Mouse (Mus musculus) 416B (cell line): ENCODE measurements around the gene Gm49394.

Source experiments
- DNase-seq: peaks from one replicate; pipeline ENCODE4 v3.0.0; 2011; ENCODE audit warnings: low read depth

Gm49394 gene

DNA sequence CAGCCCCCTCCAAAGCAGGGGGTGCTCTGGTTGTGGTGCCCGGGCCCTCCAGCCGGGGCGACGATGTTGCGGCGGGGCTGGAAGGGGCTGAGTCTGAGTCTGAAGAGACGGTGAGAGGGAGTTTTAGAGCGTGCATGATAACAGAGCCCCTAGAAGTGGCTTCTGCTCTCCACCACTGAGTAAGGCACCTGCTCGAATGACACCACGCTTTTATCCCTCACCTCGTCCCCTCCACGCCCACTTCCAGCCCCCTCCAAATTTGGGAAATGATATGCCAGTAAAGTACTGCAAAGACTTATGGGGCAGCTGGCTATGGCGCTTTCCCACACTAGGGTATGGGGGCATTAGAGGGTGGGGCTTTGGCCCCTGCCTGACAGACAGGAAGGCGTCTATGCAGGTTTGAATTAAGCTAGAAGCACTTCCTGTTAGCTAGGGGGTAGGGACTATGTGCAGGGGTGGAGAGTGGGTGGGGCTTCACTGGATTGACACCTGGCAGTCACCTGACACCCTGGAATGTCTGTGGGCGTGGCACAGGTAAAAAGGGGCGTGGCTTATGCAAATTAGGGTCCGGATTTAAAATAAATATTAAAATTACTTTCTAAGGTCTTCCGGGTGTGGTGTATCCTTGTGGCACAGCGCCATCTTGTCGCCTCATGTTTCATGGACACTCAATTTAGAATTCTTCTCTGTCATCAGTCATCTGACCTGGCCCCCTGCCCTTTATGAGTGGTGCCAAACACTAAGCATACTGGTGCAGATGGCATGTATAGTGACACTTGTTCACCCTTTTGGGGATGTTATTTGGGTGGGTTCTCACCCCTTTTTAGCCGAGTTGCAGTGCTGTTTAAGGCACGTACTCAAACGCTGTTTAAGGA, at the start of gene Gm49394:
TSS of gene Gm49394 (minus strand) at position 192 of the 875 bp plus-strand sequence.
- DNase-seq: no peak

DNA sequence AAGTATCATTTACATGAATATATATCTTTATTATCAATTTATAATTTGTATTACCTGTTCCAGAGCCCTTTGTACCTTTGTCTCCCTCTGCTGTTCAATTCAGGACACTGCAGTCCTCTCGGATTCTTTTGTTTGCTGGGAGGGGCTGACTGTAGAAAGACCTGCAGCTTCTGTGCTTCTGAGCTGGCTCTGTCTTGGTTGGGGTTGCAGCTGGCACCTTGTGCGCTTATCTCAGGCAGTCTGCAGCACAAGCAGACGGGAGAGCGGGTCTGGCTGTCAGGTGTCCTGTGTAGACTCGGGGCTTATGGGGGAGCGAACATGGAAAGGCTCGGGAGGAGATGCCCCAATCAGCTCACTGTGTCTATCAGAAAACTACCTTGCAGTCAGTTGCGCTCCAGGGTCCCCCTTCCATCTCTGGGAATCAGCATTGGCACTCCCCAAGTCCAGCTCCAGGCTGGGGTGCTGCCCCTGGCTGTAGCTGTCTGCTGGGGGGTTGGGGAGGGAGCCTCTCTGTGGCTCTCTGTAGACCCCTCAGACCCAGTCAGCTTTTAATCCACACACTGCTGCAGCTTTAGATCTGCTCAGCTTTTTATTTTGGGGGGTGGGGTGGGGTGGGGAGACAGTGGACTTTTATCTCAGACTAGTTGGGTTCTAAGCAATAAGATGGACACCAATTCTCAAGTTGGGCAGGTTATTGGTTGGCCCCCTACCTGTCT, 45.2 kb upstream of the Gm49394 start:
- DNase-seq: peak; percentile 35

DNA sequence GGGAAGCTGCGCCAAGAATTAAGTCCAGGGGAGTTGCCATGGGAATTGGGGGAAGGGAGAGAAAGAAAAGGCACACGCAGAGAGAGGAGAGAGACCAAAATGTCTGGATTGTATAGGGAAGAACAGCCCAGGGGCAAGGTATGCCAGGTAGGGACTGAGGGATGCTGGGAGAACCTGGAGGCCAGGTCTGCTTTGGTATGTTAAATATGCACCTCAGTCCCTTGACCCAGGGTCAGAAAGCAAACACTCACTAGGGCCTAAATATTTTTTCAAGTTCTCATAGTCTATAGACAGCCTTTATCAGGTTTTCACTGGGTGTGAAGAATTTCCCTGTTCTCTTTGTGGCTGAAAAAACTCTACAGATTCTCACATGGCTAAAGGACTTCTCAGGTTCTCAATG, 37.1 kb upstream of the Gm49394 start:
- DNase-seq: no peak

DNA sequence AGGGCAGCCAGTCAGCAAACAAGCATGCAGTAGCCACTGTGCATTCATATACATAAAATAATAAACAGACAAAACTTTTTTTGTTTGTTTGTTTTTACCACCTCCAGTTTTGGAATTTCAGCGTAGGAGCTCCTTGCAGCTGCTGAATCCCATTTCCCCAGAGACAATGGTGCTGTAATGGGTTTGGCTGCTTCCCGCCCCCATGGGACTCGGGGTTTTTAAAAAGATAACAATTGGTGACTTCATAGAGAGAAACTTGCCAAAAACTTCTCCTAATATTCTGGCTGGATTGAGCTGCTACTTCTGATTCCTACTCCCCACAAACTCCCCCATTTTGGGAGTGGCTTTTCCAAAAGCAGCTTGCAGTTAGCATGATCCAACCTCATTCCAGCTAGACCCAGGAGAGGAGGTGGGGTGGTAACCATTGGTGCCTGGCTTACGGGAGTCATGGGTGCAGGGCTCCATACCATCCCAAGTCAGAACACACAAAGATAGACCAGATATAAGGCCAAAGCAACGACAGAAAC, 29.7 kb upstream of the Gm49394 start:
- DNase-seq: no peak

DNA sequence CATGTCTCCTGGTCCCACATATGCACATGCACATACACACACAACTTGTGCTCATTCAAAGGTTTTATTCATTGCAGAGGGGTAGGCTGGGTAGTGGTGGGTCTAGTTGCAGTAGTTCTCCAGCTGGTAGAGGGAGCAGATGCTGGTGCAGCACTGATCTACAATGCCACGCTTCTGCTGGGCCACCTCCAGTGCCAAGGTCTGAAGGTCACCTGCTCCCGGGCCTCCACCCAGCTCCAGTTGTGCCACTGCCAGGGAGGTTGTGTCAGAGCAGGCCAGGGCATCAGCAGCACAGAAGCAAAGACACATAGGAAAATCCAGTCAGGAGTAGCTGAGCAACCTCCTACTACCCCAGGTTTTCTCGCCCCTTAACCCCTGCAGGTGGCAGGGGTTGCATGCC, 8.9 kb upstream of the Gm49394 start:
- DNase-seq: no peak

DNA sequence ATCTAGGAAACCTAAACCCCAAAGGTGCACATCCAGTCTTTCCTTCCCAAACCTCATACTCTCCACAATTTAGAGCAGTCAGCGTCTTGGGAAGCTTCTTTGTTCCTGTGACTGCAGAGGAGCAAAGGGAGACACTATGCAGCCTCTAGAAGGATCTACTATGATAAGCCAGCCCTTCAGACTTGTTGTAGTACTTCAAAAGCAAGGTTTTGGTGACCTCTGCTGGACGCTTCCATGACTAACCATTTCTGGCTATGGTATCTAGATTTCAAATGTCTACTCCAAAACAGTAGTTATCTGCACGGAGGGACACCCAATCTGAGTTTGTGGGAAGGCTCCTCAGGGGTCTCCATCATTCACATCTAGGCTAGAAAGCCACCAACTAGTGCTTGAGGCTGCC, 5.9 kb upstream of the Gm49394 start:
- DNase-seq: peak; percentile 77

DNA sequence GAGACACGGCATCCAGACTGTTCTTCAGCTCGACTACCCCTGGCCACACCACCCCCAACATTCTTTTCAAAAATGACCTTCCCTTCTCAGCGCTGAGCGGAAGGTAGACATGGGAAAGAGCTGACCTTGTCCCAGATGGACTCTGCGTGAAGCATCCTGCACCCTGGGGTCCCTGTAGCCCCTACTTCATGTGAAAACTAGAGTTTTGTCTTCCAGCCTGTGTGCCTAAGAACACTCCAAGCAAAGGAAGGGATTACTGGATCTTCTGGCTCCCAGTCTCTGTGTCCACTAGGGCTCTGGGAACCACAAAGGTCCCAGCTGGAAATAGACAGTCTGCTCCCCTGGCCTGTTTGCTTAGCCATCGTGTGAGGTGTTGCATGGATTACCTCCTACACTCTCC, 5.4 kb upstream of the Gm49394 start:
- DNase-seq: no peak

DNA sequence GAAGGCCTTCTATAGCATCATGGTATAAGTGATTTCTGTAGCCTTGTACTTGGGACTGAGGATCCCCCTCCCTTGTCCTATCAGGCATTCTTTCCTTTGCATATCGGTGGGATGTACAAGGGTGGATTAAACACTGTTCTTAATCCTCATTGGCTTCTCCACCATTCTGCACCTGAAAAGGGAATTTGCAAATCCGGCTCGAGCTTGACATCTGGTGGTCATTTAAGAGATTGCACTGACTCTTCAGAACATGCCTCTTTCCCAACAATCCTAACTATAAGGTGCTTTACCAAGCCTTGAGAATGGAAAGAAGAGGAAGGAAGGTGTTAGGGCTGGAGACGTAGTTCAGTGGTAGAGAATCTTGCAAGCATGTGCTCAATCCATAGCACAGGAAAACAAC, 2.4 kb upstream of the Gm49394 start:
- DNase-seq: peak; percentile 53

DNA sequence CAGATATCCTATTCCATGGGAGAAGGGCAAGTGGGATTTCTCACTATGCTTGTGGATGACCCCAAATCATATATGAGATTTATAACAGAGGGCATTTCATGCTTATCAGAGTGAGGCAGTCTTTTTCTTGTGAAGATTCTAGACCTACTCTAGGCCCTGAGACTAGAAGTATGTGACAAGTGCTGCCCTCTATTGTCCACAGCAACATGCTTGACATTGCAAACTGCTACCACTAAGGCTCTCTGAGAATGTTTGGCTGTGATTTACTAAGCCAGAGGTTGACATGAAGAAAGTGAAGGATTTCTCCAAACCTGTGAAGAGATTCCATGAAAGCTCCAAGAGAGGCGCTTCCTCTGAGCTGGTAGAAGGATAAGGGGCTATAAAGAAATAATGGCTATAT, 1.3 kb upstream of the Gm49394 start:
- no peak for DNase-seq

DNA sequence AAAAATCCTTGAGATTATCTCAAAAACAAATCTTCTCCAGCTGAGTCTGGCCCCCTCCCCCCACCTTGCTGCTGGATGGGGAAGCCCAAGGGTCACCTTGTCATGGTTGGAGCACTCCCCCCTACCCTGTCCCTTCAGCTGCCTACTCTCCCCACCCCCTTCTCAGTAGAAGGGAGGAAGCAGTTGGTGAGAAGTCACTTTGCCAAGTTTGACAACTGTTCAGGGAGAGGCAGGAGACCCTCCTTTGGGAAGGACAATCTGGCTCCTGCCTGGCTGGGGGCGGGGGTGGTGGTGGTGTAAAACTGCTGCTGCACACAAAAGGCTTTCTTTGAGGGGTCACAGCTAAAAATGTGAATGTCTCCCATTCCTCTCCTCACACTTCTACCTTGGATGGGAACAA, 1.4 kb downstream of the Gm49394 start:
- no peak for DNase-seq

DNA sequence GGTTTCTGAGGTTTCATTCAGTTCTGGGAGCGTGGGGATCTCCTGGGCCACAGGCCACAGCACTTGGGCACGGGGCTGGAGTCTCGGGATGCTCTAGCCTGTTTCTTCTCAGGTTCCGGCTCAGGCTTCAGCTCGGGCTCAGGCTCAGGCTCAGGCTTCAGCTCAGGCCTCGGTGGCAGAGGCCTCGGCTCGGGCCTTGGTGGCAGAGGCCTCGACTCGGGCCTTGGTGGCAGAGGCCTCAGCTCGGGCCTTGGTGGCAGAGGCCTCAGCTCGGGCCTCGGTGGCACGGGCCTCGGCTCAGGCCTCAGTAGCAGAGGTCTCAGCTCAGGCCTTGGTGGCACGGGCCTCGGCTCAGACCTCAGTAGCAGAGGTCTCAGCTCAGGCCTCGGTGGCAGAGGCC, 2.2 kb downstream of the Gm49394 start:
- no peak for DNase-seq

DNA sequence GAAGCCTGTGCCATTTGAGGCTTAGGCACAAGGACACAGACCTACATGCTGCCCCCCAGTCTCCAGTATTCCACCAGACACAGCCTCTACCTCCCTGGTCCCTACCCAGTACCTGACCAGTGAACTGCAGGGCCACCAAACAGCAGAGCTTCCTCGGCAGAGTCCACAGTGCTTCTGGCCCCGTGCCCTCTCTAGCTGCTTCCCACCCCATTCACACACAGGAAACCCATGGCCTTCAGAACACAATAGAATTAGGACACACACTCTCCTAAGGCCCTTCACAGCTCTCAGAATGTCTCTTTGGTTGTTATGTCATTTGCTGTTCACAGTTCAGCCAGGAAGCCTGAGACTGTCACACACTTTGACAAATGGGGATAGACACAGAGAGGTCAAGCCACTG, 3.1 kb downstream of the Gm49394 start, which contains the start of gene Igf2:
TSS of gene Igf2 (minus strand) at position 158 of the 400 bp plus-strand sequence.
- DNase-seq: no peak

DNA sequence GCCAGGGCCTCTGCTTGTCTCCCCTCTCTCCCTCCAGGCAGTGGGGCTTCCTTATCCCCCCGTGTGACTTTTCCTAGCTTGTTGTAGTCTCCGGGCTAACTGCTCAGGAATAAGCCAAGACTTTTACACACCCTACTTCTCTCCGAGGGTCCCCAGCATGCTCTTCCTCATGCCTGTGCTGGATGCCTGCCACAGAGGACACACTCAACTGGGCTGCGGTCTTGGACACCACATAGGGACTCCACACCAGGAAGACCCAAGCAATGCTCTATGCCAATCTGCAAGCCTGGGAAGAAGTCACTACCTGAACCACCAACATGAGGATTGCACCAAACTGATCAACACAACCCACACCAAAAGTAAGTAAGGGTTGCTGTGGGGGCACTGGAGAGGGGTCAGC, 3.6 kb downstream of the Gm49394 start:
- DNase-seq: no peak

DNA sequence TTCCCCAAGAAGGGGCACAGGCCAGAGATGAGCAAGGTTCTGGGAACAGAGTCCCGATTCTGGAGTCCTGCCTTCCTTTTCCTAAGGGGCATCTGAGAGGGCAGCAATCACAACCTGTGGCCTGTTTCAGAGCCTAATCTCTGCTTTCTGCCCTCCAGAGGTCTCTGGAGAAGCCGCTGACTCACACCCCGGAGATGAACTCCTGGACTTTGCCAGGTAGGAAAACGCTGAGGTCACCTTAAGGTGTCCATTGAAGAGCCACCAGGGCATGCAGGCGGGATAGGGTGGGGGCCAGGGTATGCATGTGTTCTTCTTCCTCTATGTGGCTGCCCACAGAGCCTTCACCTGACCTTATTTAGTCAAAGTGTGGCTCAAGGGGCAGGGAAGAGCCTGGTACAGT, 4.4 kb downstream of the Gm49394 start:
- no peak for DNase-seq

DNA sequence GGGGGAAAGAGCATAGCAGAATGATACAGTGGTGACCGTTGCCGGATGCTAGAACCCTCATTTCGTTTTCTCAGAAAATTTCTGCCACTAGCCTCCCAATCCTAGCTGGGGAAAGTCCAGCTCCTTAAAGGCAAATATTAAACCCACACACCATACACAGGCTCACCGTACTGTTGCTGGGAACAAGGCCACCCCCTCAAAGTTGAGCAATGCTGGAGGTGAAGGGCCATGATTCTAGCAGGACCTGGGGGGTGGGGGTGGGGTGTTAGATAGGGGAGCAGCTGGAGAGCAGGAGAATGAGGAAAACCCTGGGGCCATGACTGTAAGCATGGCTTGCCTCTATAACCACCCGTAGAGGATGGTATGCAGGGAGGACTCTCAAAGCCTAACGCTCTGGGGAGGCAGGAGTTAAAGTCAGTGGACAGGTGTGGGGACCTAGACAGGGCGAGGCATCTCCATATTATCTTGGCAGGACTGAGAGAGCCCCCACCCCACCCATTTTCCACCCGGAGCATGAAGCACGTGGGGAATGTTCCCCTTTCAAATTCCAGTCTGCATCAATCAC, 5.2 kb downstream of the Gm49394 start:
- no peak for DNase-seq

DNA sequence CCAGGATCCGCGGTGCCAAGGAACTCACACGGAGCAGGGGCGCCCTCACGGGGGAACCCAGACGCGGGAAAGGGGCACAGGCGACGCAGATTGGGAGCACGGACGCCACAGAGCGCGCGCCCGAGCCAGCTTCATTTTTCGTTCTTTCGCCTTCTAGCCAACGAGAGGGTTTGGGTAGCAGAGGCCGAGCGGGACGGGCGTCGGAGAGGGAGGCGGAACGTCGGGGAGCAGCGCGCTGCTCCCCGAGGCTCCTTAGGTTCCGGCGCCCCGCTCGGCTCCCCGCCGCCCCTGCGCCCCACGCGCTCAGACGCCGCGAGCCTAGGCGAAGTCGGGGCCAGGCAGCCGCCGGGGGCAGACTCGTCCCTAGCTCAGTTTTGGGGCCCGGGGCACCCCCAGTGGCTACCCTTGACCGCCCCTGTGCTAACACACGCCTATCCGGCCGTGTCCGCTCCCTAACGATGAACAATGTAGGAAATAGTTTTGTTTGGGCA, 5.8 kb downstream of the Gm49394 start:
- no peak for DNase-seq

DNA sequence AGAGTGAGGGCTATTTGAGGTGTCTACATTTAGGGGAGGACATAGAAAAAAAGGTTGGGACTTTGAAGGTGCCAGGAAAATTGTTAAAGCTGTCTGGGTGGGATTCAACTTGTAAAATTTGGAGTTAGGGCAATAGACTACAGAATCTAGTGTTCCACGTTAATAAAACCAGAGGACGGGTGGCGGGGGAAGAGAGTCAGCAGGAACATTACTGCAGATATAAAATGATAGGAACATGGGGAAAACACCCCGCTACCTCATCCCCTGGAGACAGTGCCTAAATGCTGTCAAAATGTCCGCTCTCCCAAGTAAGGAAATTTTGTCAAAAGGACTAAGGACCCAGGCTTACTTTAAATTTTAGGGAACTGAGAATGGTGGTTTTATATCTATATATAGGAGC, 6.6 kb downstream of the Gm49394 start:
- DNase-seq: no peak

DNA sequence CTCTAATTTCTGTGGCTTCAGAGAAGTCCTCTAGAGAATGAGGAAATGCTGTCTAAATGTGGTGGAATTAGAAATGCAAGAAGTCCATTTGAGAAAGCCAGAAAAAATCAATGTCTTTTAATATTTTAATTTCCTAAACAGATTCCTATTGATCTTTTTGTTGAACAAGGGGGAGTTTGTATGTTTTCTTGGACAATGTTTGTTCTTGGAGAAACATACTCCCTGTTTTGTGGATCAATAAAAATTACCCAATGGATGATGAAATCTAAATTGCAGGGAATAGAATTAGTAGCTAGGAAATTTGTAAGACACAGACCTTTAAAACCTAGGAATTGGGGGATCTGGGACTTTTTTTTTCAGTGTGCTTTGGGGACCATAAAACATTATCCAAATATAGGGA, 7.9 kb downstream of the Gm49394 start:
- DNase-seq: no peak

DNA sequence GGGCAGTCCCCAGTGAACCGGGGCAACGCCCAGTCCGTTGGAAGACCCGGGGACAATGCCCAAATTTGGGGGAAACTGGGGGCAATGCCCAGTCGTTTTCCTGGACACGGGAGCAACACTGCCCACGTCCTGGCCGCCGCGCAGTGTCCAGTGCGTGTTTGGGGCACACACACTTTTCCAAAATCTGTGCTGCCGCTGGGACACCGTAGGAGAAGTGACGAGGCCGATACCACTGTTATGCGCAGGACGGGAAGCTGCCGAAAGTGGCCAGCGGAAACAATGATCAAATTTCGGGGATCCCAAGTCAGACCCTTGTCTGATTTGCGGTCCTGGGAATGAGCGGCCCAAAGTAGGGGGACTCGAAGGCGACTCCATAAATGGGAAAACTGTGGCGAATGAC, 8.7 kb downstream of the Gm49394 start:
- DNase-seq: no peak

DNA sequence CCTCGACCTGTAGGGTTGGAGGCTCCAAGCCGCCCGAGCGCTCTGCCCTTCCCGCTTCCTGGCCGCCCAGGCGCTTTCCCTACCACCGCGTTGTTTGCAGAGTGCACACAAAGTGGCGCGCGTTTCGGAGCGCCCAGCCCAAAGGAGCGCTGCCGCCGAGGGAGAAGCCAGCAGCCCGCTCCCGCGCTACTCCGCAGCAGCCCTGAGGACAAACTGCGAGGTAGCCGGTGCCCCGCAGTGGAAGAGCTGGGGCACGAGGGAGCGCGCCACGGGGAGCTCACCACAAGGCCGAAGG, 9.1 kb downstream of the Gm49394 start:
- DNase-seq: no peak

DNA sequence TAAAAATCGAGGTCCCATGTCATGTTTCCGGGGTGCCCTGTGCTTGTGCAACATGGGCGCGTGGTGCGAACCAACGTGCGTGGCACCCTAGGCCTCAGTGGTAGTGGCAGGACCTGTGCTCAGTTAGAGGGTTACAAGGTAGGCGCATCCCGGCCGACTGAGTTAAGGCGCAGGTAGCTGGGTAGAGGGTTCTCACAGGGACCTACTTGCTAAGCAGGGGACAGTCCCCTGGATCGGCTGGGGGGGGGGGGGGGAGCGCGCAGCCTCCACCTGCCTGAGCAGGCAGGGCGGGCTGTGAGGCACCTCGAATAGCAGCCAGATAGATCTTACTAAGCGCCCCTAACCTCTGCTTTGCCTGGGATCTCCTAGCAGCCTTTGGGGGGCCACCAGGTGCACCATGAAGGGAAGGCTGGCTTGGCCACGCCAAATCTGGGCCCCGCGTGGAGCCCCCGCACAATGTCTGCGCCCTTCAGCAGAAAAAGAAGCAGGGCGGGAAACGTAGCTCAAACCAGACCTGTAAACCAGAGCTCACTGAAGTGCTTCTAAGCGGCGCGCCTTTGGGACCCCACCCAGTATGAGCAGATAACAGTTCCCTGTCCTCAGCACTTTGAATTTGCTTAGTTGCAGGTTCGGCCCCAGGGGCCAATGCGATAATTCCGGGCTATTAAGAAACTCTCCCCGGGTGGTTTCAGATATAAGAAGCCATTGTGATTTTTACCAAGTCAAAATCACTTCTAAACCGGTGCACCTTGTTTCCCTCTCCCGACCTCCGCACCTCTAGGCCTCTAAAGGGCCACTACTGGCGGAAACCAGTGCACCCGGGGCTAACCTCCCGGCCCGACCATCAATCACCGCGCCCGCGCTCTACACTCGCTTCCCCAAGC, 9.7 kb downstream of the Gm49394 start:
- no peak for DNase-seq

DNA sequence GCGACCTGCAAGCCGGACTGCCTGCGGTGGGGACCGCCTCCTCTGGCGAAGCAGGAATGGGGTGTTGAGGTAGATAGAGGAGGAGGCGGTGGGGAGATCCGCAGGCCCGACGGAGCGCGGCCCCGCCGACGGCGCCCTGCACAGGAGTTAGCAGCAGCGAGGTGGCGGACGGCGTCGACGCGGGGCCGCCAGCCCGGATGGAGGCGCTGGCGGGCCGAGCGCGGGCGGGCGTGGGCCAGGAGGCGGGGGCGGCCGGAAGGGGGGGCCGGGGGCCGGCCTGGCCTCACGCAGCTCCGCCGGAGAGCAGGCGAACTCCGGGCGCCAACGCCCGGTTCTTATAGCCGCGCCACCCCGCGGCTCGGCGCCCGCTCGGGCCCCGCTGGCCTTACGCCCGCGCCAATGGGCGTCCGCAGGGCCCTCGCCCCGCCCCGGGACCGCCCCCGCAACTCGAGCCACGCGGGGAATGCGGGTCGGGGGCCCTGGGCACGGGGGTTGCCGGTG, 10.5 kb downstream of the Gm49394 start:
- no peak for DNase-seq
